Mouse (Mus musculus): Measurements from ENCODE around the gene Lgals4. TPM values are rescaled to one million over a fixed set of nuclear protein-coding genes. Genes with fewer than 3 reads are reported as not detected.
A peak's percentile ranks its signal among the peaks of the same experiment; 100 is the strongest.

Lgals4 gene
- polyA plus RNA-seq, 1 experiment from 2014 or later, result 5.7 TPM

- Histone ChIP-seq H3K27me3 (replicated peaks; ENCODE audit: control insufficient read depth, insufficient read depth, low read length) (no peaks in the 10 kb centered on the region), H3K4me1 (replicated peaks; ENCODE audit: control insufficient read depth, insufficient read depth, low read length) (no peaks in the 10 kb centered on the region), H3K9ac (replicated peaks; ENCODE audit: low read depth, low read length) (no peak overlapping the region), H3K4me3 (replicated peaks; ENCODE audit: low read length) (no peak overlapping the region), H3K36me3 (ENCODE audit: control insufficient read depth, insufficient read depth) (no peaks in the 10 kb centered on the region), H3K9me3 (ENCODE audit: control insufficient read depth, low read length) (peaks cover 2% of the 10 kb centered on the region; the same call in 1 of the 2 replicates), H3K27ac (ENCODE audit: low read length) (no peak overlapping the region), H3K4me2 (ENCODE audit: low read length) (no peak overlapping the region)
- 85% methylated on average over 1 of the region's 1 CpGs for WGBS
- ATAC-seq, result no peak
Observed at GRCm38 (mm10) chr7:28847273-28847672, 13.6 kb downstream of the Lgals4 start.

GRCm38 (mm10) chr7:28849700-28850236, 16.1 kb downstream of the Lgals4 start:
- no peak overlapping the region for H3K9ac ChIP-seq (replicated peaks; ENCODE audit: low read depth, low read length)
- no peaks in the 10 kb centered on the region for H3K4me1 ChIP-seq (replicated peaks; ENCODE audit: control insufficient read depth, insufficient read depth, low read length)
- no peaks in the 10 kb centered on the region for H3K36me3 ChIP-seq (ENCODE audit: control insufficient read depth, insufficient read depth)
- H3K27me3 ChIP-seq (replicated peaks; ENCODE audit: control insufficient read depth, insufficient read depth, low read length), result no peaks in the 10 kb centered on the region
- no peaks in the 10 kb centered on the region; the same call in 1 of the 2 replicates for H3K9me3 ChIP-seq (ENCODE audit: control insufficient read depth, low read length)
- ATAC-seq, result no peak
- no peak overlapping the region for H3K4me3 ChIP-seq (replicated peaks; ENCODE audit: low read length)
- 64% methylated on average over 1 of the region's 1 CpGs for WGBS
- H3K27ac ChIP-seq (ENCODE audit: low read length), result no peak overlapping the region
- H3K4me2 ChIP-seq (ENCODE audit: low read length), result no peak overlapping the region

GRCm38 (mm10) chr7:28850642-28851041, 17.0 kb downstream of the Lgals4 start:
- Histone ChIP-seq H3K9ac (replicated peaks; ENCODE audit: low read depth, low read length) (no peak overlapping the region), H3K4me1 (replicated peaks; ENCODE audit: control insufficient read depth, insufficient read depth, low read length) (no peaks in the 10 kb centered on the region), H3K4me2 (ENCODE audit: low read length) (no peak overlapping the region), H3K27me3 (replicated peaks; ENCODE audit: control insufficient read depth, insufficient read depth, low read length) (no peaks in the 10 kb centered on the region), H3K36me3 (ENCODE audit: control insufficient read depth, insufficient read depth) (no peaks in the 10 kb centered on the region), H3K9me3 (ENCODE audit: control insufficient read depth, low read length) (no peaks in the 10 kb centered on the region), H3K27ac (ENCODE audit: low read length) (no peak overlapping the region), H3K4me3 (replicated peaks; ENCODE audit: low read length) (no peak overlapping the region)
- 84% methylated on average over 4 of the region's 4 CpGs for WGBS
- ATAC-seq, result no peak

GRCm38 (mm10) chr7:28859953-28860352, 26.3 kb downstream of the Lgals4 start:
- 92% methylated on average over 2 of the region's 2 CpGs for WGBS
- H3K36me3 ChIP-seq (ENCODE audit: control insufficient read depth, insufficient read depth), result no peaks in the 10 kb centered on the region
- no peak overlapping the region for H3K27ac ChIP-seq (ENCODE audit: low read length)
- ATAC-seq, result no peak
- peaks cover 4% of the 10 kb centered on the region; the same call in 1 of the 2 replicates for H3K4me1 ChIP-seq (replicated peaks; ENCODE audit: control insufficient read depth, insufficient read depth, low read length)
- H3K4me2 ChIP-seq (ENCODE audit: low read length), result no peak overlapping the region
- no peaks in the 10 kb centered on the region for H3K27me3 ChIP-seq (replicated peaks; ENCODE audit: control insufficient read depth, insufficient read depth, low read length)
- peaks cover 3% of the 10 kb centered on the region for H3K9me3 ChIP-seq (ENCODE audit: control insufficient read depth, low read length)
- no peak overlapping the region for H3K9ac ChIP-seq (replicated peaks; ENCODE audit: low read depth, low read length)
- no peak overlapping the region for H3K4me3 ChIP-seq (replicated peaks; ENCODE audit: low read length)

GRCm38 (mm10) chr7:28860898-28861297, 27.2 kb downstream of the Lgals4 start:
- Histone ChIP-seq H3K27ac (ENCODE audit: low read length) (no peak overlapping the region), H3K4me2 (ENCODE audit: low read length) (no peak overlapping the region), H3K36me3 (ENCODE audit: control insufficient read depth, insufficient read depth) (no peaks in the 10 kb centered on the region), H3K9ac (replicated peaks; ENCODE audit: low read depth, low read length) (no peak overlapping the region), H3K27me3 (replicated peaks; ENCODE audit: control insufficient read depth, insufficient read depth, low read length) (no peaks in the 10 kb centered on the region), H3K4me1 (replicated peaks; ENCODE audit: control insufficient read depth, insufficient read depth, low read length) (peaks cover 6% of the 10 kb centered on the region; the same call in 1 of the 2 replicates), H3K4me3 (replicated peaks; ENCODE audit: low read length) (no peak overlapping the region), H3K9me3 (ENCODE audit: control insufficient read depth, low read length) (peaks cover 3% of the 10 kb centered on the region)
- ATAC-seq, result no peak
- 90% methylated on average over 6 of the region's 6 CpGs for WGBS

GRCm38 (mm10) chr7:28862817-28863499, 29.3 kb downstream of the Lgals4 start:
- Histone ChIP-seq H3K36me3 (ENCODE audit: control insufficient read depth, insufficient read depth) (no peaks in the 10 kb centered on the region), H3K9ac (replicated peaks; ENCODE audit: low read depth, low read length) (no peak overlapping the region), H3K9me3 (ENCODE audit: control insufficient read depth, low read length) (peaks cover 3% of the 10 kb centered on the region), H3K4me1 (replicated peaks; ENCODE audit: control insufficient read depth, insufficient read depth, low read length) (peaks cover 6% of the 10 kb centered on the region; the same call in 1 of the 2 replicates), H3K27ac (ENCODE audit: low read length) (no peak overlapping the region), H3K4me3 (replicated peaks; ENCODE audit: low read length) (no peak overlapping the region), H3K4me2 (ENCODE audit: low read length) (no peak overlapping the region), H3K27me3 (replicated peaks; ENCODE audit: control insufficient read depth, insufficient read depth, low read length) (no peaks in the 10 kb centered on the region)
- no peak for ATAC-seq
- WGBS, result 86% methylated on average over 15 of the region's 15 CpGs

GRCm38 (mm10) chr7:28863540-28863939, 29.9 kb downstream of the Lgals4 start, which contains the start of gene Lgals7:
Lgals7 (plus strand) TSS chr7:28863853.
- Histone ChIP-seq H3K9me3 (ENCODE audit: control insufficient read depth, low read length) (peaks cover 3% of the 10 kb centered on the region), H3K27me3 (replicated peaks; ENCODE audit: control insufficient read depth, insufficient read depth, low read length) (no peaks in the 10 kb centered on the region), H3K36me3 (ENCODE audit: control insufficient read depth, insufficient read depth) (no peaks in the 10 kb centered on the region), H3K4me3 (replicated peaks; ENCODE audit: low read length) (no peak within 1 kb of the TSS), H3K27ac (ENCODE audit: low read length) (no peak within 1 kb of the TSS), H3K4me1 (replicated peaks; ENCODE audit: control insufficient read depth, insufficient read depth, low read length) (peaks cover 6% of the 10 kb centered on the region; the same call in 1 of the 2 replicates), H3K4me2 (ENCODE audit: low read length) (no peak within 1 kb of the TSS), H3K9ac (replicated peaks; ENCODE audit: low read depth, low read length) (no peak within 1 kb of the TSS; the same call in 1 of the 2 replicates)
- ATAC-seq, result no peak
- WGBS, result 87% methylated on average over 6 of the region's 6 CpGs

GRCm38 (mm10) chr7:28864288-28864750, 30.7 kb downstream of the Lgals4 start:
- WGBS, result 29% methylated on average over 9 of the region's 9 CpGs
- no peak for ATAC-seq
- H3K27me3 ChIP-seq (replicated peaks; ENCODE audit: control insufficient read depth, insufficient read depth, low read length), result no peaks in the 10 kb centered on the region
- H3K4me3 ChIP-seq (replicated peaks; ENCODE audit: low read length), result no peak overlapping the region
- no peak overlapping the region; the same call in 1 of the 2 replicates for H3K9ac ChIP-seq (replicated peaks; ENCODE audit: low read depth, low read length)
- H3K9me3 ChIP-seq (ENCODE audit: control insufficient read depth, low read length), result peaks cover 3% of the 10 kb centered on the region
- H3K4me1 ChIP-seq (replicated peaks; ENCODE audit: control insufficient read depth, insufficient read depth, low read length), result peaks cover 6% of the 10 kb centered on the region; the same call in 1 of the 2 replicates
- H3K36me3 ChIP-seq (ENCODE audit: control insufficient read depth, insufficient read depth), result no peaks in the 10 kb centered on the region
- no peak overlapping the region for H3K27ac ChIP-seq (ENCODE audit: low read length)
- H3K4me2 ChIP-seq (ENCODE audit: low read length), result no peak overlapping the region

- Histone ChIP-seq H3K9me3 (ENCODE audit: control insufficient read depth, low read length) (peaks cover 2% of the 10 kb centered on the region), H3K27ac (ENCODE audit: low read length) (no peak overlapping the region), H3K9ac (replicated peaks; ENCODE audit: low read depth, low read length) (peak overlapping the region; percentile 38; the same call in 1 of the 2 replicates), H3K27me3 (replicated peaks; ENCODE audit: control insufficient read depth, insufficient read depth, low read length) (no peaks in the 10 kb centered on the region), H3K4me3 (replicated peaks; ENCODE audit: low read length) (peak overlapping the region; percentile 28), H3K4me2 (ENCODE audit: low read length) (peak overlapping the region; percentile 46), H3K36me3 (ENCODE audit: control insufficient read depth, insufficient read depth) (no peaks in the 10 kb centered on the region), H3K4me1 (replicated peaks; ENCODE audit: control insufficient read depth, insufficient read depth, low read length) (peaks cover 6% of the 10 kb centered on the region; the same call in 1 of the 2 replicates)
- peak; percentile 72 for ATAC-seq
- 48% methylated on average over 33 of the region's 33 CpGs for WGBS
Observed at GRCm38 (mm10) chr7:28865481-28866300, 32.0 kb downstream of the Lgals4 start.

Data from forebrain, embryonic 16.5 days (tissue).